Mouse (Mus musculus): Measurements from ENCODE around the gene Heatr1. TPM values are rescaled to one million over a fixed set of nuclear protein-coding genes. Genes with fewer than 3 reads are reported as not detected.

The Heatr1 gene
- polyA plus RNA-seq, 1 experiment from 2014 or later, result 35.5 TPM

DNA sequence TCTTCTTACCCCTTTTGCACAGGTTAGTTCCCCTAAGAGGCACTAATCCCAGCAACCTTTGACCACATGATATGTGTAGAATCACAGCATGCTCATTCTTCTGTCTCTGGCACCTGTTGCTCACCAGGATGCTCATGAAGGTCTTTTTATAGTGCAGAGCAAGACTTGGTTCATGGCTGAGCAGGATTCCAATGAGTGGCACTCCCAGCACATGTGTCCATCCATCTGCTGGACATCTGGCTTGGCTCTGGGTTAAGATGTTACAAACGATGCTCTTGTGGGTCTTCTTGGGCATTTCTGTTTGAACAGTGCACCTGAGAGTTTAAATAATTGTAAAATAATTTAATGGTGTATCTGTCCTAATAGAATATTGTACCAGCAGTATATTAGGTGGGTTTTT, 18.0 kb upstream of the Heatr1 start:
- H3K4me1 ChIP-seq (ENCODE audit: control insufficient read depth, insufficient read depth, low read length), result no peaks in the 10 kb centered on the region
- no peak overlapping the region for H3K4me2 ChIP-seq
- H3K9me3 ChIP-seq (ENCODE audit: control insufficient read depth, low read length), result no peaks in the 10 kb centered on the region
- no peaks in the 10 kb centered on the region for H3K36me3 ChIP-seq (ENCODE audit: control insufficient read depth, insufficient read depth, low read length)
- no peak overlapping the region for H3K9ac ChIP-seq (ENCODE audit: low read length)
- 73% methylated on average over 1 of the region's 1 CpGs for WGBS
- DNase-seq (ENCODE audit: low spot score, missing footprints), result no peak
- no peak for ATAC-seq (ENCODE audit: low FRiP score)
- no peak overlapping the region for H3K27ac ChIP-seq (ENCODE audit: low read depth, low read length)
- no peak overlapping the region for H3K4me3 ChIP-seq (ENCODE audit: low read depth, low read length)
- no peaks in the 10 kb centered on the region for H3K27me3 ChIP-seq (ENCODE audit: control insufficient read depth, insufficient read depth, low read length)

DNA sequence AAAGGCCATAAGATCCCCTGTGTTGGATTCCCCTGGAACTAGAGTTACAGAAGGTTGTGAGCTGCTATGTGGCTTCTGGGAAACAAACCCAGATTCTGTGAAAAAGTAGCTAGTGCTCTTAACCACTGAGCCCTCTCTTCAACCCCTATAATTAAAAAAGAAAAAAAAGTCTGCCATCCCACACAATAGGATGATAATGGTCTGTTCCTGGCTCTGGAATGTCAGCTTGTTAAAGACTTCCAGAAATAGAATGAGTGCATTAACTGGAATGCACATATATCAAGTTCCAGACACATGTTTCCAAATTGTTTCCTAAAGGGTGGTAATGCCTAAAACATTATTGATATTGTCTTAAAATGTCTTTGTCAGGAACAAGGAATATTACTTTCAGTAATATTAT, 10.0 kb upstream of the Heatr1 start:
- ATAC-seq (ENCODE audit: low FRiP score), result no peak
- DNase-seq (ENCODE audit: low spot score, missing footprints), result no peak
- no peak overlapping the region for H3K27ac ChIP-seq (ENCODE audit: low read depth, low read length)
- H3K9ac ChIP-seq (ENCODE audit: low read length), result no peak overlapping the region
- no peak overlapping the region for H3K4me3 ChIP-seq (ENCODE audit: low read depth, low read length)
- no peak overlapping the region for H3K4me2 ChIP-seq
- H3K4me1 ChIP-seq (ENCODE audit: control insufficient read depth, insufficient read depth, low read length), result no peaks in the 10 kb centered on the region
- H3K9me3 ChIP-seq (ENCODE audit: control insufficient read depth, low read length), result no peaks in the 10 kb centered on the region
- no peaks in the 10 kb centered on the region for H3K36me3 ChIP-seq (ENCODE audit: control insufficient read depth, insufficient read depth, low read length)
- H3K27me3 ChIP-seq (ENCODE audit: control insufficient read depth, insufficient read depth, low read length), result no peaks in the 10 kb centered on the region

GRCm38 (mm10) chr13:12386286-12386685, 8.5 kb upstream of the Heatr1 start:
- no peak for ATAC-seq (ENCODE audit: low FRiP score)
- Histone ChIP-seq H3K4me1 (ENCODE audit: control insufficient read depth, insufficient read depth, low read length) (no peaks in the 10 kb centered on the region), H3K9me3 (ENCODE audit: control insufficient read depth, low read length) (no peaks in the 10 kb centered on the region), H3K27ac (ENCODE audit: low read depth, low read length) (no peak overlapping the region), H3K36me3 (ENCODE audit: control insufficient read depth, insufficient read depth, low read length) (no peaks in the 10 kb centered on the region), H3K4me2 (no peak overlapping the region), H3K4me3 (ENCODE audit: low read depth, low read length) (no peak overlapping the region), H3K9ac (ENCODE audit: low read length) (no peak overlapping the region), H3K27me3 (ENCODE audit: control insufficient read depth, insufficient read depth, low read length) (no peaks in the 10 kb centered on the region)
- peak; percentile 89 for DNase-seq (ENCODE audit: low spot score, missing footprints)

GRCm38 (mm10) chr13:12395571-12395970, 744 bp downstream of the Heatr1 start:
- no peak overlapping the region for H3K27ac ChIP-seq (ENCODE audit: low read depth, low read length)

DNA sequence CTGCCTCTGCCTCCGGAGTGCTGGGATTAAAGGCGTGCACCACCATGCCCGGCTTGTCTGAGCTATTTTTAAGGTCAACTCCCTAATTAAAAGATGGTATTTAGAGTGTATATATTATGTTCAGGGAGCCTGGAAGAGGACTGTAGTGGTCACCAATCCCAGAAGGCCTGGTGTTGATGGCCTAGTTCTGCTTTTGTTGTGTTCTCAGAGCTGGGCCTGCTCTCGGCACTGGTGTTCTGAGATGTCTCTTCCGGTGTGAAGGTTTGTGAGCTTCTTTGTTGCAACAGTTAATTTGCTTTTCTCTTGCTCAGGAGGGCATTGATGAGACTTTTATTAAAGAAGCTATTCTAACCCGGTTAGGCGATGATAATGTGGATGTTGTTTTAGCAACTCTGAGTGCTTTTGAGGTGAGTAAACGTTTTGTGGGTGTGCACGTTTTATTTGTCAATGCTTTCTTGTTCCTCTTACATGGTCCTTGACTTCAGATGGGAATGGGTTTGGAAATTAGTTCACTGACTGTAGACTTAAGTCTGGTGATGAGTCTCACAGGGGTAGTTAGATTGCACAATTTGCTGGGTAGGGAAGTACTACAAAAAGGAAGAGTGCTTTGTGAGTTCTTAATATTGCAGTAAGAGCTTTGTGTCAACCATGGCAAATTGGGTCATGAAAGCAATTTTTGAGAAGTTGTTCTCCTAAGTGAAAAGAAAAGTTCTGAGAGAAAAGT, 13.7 kb downstream of the Heatr1 start:
- H3K9me3 ChIP-seq (ENCODE audit: control insufficient read depth, low read length), result no peaks in the 10 kb centered on the region

More at GRCm38 (mm10) chr13:12395571-12395970, 744 bp downstream of the Heatr1 start:
- peaks cover 4% of the 10 kb centered on the region; the same call in 1 of the 2 replicates for H3K4me1 ChIP-seq (ENCODE audit: control insufficient read depth, insufficient read depth, low read length)
- H3K36me3 ChIP-seq (ENCODE audit: control insufficient read depth, insufficient read depth, low read length), result peaks cover 2% of the 10 kb centered on the region; the same call in 1 of the 2 replicates
- under 1% methylated on average over 23 of the region's 23 CpGs for WGBS
- no peaks in the 10 kb centered on the region for H3K9me3 ChIP-seq (ENCODE audit: control insufficient read depth, low read length)
- H3K4me2 ChIP-seq, result peak overlapping the region; percentile 85
- ATAC-seq (ENCODE audit: low FRiP score) (no peak), DNase-seq (ENCODE audit: low spot score, missing footprints) (no peak)
- H3K9ac ChIP-seq (ENCODE audit: low read length), result peak overlapping the region; percentile 60
- H3K27me3 ChIP-seq (ENCODE audit: control insufficient read depth, insufficient read depth, low read length), result no peaks in the 10 kb centered on the region
- H3K4me3 ChIP-seq (ENCODE audit: low read depth, low read length), result peak overlapping the region; percentile 85

DNA sequence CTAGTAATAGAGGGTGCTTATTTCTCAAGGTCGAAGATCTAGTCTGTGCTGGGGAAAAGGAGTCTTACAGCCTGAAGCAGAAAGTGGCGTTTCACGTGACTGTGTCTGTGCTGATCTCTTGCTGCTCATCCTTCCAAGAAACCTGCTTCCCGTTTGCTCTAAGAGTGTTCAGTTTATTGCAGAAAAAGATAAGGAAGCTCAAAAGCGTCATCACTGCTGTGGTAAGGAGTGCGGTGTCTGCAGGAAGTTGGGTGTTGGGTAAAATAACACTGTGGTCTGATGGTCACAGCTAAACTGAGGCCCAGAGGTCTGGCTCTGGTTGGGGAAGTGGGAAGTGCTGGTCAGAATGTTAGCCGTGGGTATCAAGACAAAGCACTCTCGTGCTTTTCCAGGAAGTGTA, 17.2 kb downstream of the Heatr1 start:
- Histone ChIP-seq H3K9ac (ENCODE audit: low read length) (no peak overlapping the region), H3K27me3 (ENCODE audit: control insufficient read depth, insufficient read depth, low read length) (no peaks in the 10 kb centered on the region), H3K36me3 (ENCODE audit: control insufficient read depth, insufficient read depth, low read length) (peaks cover 16% of the 10 kb centered on the region; the same call in 1 of the 2 replicates), H3K9me3 (ENCODE audit: control insufficient read depth, low read length) (no peaks in the 10 kb centered on the region), H3K4me2 (no peak overlapping the region), H3K4me1 (ENCODE audit: control insufficient read depth, insufficient read depth, low read length) (no peaks in the 10 kb centered on the region), H3K4me3 (ENCODE audit: low read depth, low read length) (no peak overlapping the region), H3K27ac (ENCODE audit: low read depth, low read length) (no peak overlapping the region)
- DNase-seq (ENCODE audit: low spot score, missing footprints), result peak; percentile 75
- no peak for ATAC-seq (ENCODE audit: low FRiP score)
- 91% methylated on average over 8 of the region's 8 CpGs for WGBS

More for the DNA sequence above, 13.7 kb downstream of the Heatr1 start:
- ATAC-seq (ENCODE audit: low FRiP score) (no peak), DNase-seq (ENCODE audit: low spot score, missing footprints) (peak; percentile 31)
- 92% methylated on average over 9 of the region's 9 CpGs for WGBS
- H3K9ac ChIP-seq (ENCODE audit: low read length), result no peak overlapping the region
- H3K27me3 ChIP-seq (ENCODE audit: control insufficient read depth, insufficient read depth, low read length), result no peaks in the 10 kb centered on the region
- no peak overlapping the region for H3K4me2 ChIP-seq
- H3K36me3 ChIP-seq (ENCODE audit: control insufficient read depth, insufficient read depth, low read length), result peaks cover 5% of the 10 kb centered on the region; the same call in 1 of the 2 replicates
- H3K4me3 ChIP-seq (ENCODE audit: low read depth, low read length), result no peak overlapping the region
- H3K4me1 ChIP-seq (ENCODE audit: control insufficient read depth, insufficient read depth, low read length), result no peaks in the 10 kb centered on the region
- H3K27ac ChIP-seq (ENCODE audit: low read depth, low read length), result no peak overlapping the region

- peaks cover 30% of the 10 kb centered on the region for H3K36me3 ChIP-seq (ENCODE audit: control insufficient read depth, insufficient read depth, low read length)
- no peaks in the 10 kb centered on the region for H3K4me1 ChIP-seq (ENCODE audit: control insufficient read depth, insufficient read depth, low read length)
- DNase-seq (ENCODE audit: low spot score, missing footprints) (no peak), ATAC-seq (ENCODE audit: low FRiP score) (no peak)
- no peak overlapping the region for H3K4me3 ChIP-seq (ENCODE audit: low read depth, low read length)
- H3K27ac ChIP-seq (ENCODE audit: low read depth, low read length), result no peak overlapping the region
- 94% methylated on average over 9 of the region's 9 CpGs for WGBS
- H3K9ac ChIP-seq (ENCODE audit: low read length), result no peak overlapping the region
- H3K4me2 ChIP-seq, result no peak overlapping the region
- H3K9me3 ChIP-seq (ENCODE audit: control insufficient read depth, low read length), result no peaks in the 10 kb centered on the region
- H3K27me3 ChIP-seq (ENCODE audit: control insufficient read depth, insufficient read depth, low read length), result no peaks in the 10 kb centered on the region
Measured at GRCm38 (mm10) chr13:12420596-12420995, 25.8 kb downstream of the Heatr1 start.

DNA sequence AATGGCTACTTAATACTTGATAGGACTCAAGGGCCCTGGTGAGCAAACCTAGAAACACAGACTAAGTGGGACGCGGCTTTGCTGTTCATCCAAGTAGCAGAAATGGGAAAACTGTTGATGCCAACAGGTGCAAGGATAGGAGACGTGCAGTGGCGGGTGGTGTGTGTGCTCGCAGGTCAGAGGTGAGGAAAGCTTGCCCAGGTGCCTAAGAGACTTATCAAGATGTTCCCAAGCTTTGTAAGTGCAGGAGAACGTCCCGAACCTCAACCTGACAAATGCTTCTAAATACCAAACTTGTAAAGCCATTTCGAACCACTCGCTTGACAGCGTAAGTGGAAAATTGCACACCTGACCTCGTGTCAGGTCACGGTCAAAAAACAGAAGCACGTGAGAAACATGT, 33.7 kb downstream of the Heatr1 start:
- no peaks in the 10 kb centered on the region for H3K4me1 ChIP-seq (ENCODE audit: control insufficient read depth, insufficient read depth, low read length)
- no peak overlapping the region for H3K4me2 ChIP-seq
- no peaks in the 10 kb centered on the region for H3K9me3 ChIP-seq (ENCODE audit: control insufficient read depth, low read length)
- peaks cover 31% of the 10 kb centered on the region for H3K36me3 ChIP-seq (ENCODE audit: control insufficient read depth, insufficient read depth, low read length)
- H3K27ac ChIP-seq (ENCODE audit: low read depth, low read length), result no peak overlapping the region
- H3K27me3 ChIP-seq (ENCODE audit: control insufficient read depth, insufficient read depth, low read length), result no peaks in the 10 kb centered on the region
- ATAC-seq (ENCODE audit: low FRiP score) (no peak), DNase-seq (ENCODE audit: low spot score, missing footprints) (no peak)
- WGBS, result 95% methylated on average over 13 of the region's 13 CpGs
- no peak overlapping the region for H3K4me3 ChIP-seq (ENCODE audit: low read depth, low read length)
- no peak overlapping the region for H3K9ac ChIP-seq (ENCODE audit: low read length)

DNA sequence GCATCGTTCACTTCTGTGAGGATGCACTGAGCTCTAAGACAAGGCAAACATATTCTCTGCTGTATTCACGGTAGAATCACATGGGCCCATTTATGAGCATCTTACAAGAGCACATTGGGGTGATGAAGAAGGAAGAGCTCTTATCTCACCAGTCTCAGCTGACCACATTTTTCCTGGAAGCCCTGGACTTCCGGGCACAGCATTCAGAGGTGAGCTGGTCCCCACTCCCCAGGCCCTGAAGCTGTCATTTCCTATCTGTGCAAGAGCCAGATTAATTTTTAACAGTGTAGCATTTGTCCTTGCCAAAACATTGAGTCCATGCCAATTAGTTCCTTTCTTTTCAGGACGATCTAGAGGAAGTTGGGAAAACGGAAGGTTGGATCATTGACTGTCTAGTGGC, 39.0 kb downstream of the Heatr1 start:
- Histone ChIP-seq H3K36me3 (ENCODE audit: control insufficient read depth, insufficient read depth, low read length) (peaks cover 25% of the 10 kb centered on the region), H3K4me1 (ENCODE audit: control insufficient read depth, insufficient read depth, low read length) (no peaks in the 10 kb centered on the region), H3K9ac (ENCODE audit: low read length) (no peak overlapping the region), H3K27me3 (ENCODE audit: control insufficient read depth, insufficient read depth, low read length) (no peaks in the 10 kb centered on the region), H3K4me2 (no peak overlapping the region), H3K9me3 (ENCODE audit: control insufficient read depth, low read length) (no peaks in the 10 kb centered on the region), H3K27ac (ENCODE audit: low read depth, low read length) (no peak overlapping the region), H3K4me3 (ENCODE audit: low read depth, low read length) (no peak overlapping the region)
- no peak for ATAC-seq (ENCODE audit: low FRiP score)
- 89% methylated on average over 5 of the region's 5 CpGs for WGBS
- DNase-seq (ENCODE audit: low spot score, missing footprints), result no peak

All from midbrain, embryonic 11.5 days (tissue).